Mouse (Mus musculus) spleen, adult 2 months (tissue): ENCODE data around the gene Tns2. TPM values are rescaled to one million over a fixed set of nuclear protein-coding genes. Genes with fewer than 3 reads are reported as not detected.

Experiments
- DNase-seq, 2 experiments: peaks; one replicate each; pipeline versions ENCODE4 v3.0.0 to v3.0.0-alpha.2; 2012 to 2021; ENCODE audit warnings: low spot score in 2 of 2, low read depth in 1 of 2
- H3K27ac ChIP-seq: fragments of 200-500 bp; 2 replicates; pipeline ENCODE4 v1.5.1; 2012; ENCODE audit warnings: low read length, inconsistent platforms; ENCODE audit not compliant: insufficient read depth
- H3K27me3 ChIP-seq: fragments of 200-500 bp; 2 replicates; pipeline ENCODE4 v1.6.1; 2012; ENCODE audit warnings: mild to moderate bottlenecking, moderate library complexity, low read length, inconsistent platforms; ENCODE audit not compliant: control insufficient read depth, insufficient read depth
- H3K36me3 ChIP-seq: fragments of 200-500 bp; 2 replicates; pipeline ENCODE4 v1.6.1; 2012; ENCODE audit warnings: mild to moderate bottlenecking, low read length, inconsistent platforms; ENCODE audit not compliant: control insufficient read depth, insufficient read depth
- H3K4me1 ChIP-seq: fragments of 200-500 bp; 2 replicates; pipeline ENCODE4 v1.6.1; 2011; ENCODE audit warnings: inconsistent platforms; ENCODE audit not compliant: control insufficient read depth, insufficient read depth, insufficient read length
- H3K4me3 ChIP-seq: fragments of 200-500 bp; 2 replicates; pipeline ENCODE4 v1.5.1; 2011; ENCODE audit warnings: mild to moderate bottlenecking, inconsistent platforms; ENCODE audit not compliant: insufficient read depth, insufficient read length; ENCODE audit errors: extremely low read depth
- CTCF ChIP-seq: fragments of 200-500 bp; IDR thresholded peaks from 2 replicates; pipeline ENCODE4 v1.5.1; 2011; ENCODE audit warnings: mild to moderate bottlenecking, inconsistent platforms; ENCODE audit not compliant: insufficient read depth, insufficient read length, insufficient replicate concordance; ENCODE audit errors: extremely low read depth
- POLR2A ChIP-seq: fragments of 200-500 bp; IDR thresholded peaks from 2 replicates; pipeline ENCODE4 v1.6.1; 2011; ENCODE audit warnings: low read depth, low read length, inconsistent platforms
- WGBS: fragments of 180-500 bp; shearing (Covaris S2); methylation state at CpG from one replicate; pipeline ENCODE4 v1.1.7; 2018; 5-methylcytosine and 5-hydroxymethylcytosine counted together
- polyA plus RNA-seq: library from polyadenylated mRNA; depleted of rRNA; stranded (reverse); fragments of >200 nt; gene quantifications from 2 replicates; pipeline ENCODE4 v1.2.3, GENCODE M21; 2012; rRNA removed

Gene Tns2
- polyA plus RNA-seq, 1 experiment = 44.5 TPM

- H3K4me1 ChIP-seq = no peaks in the 10 kb centered on the region
- H3K27me3 ChIP-seq = no peaks in the 10 kb centered on the region
- H3K36me3 ChIP-seq = no peaks in the 10 kb centered on the region
- no peak overlapping the region for H3K4me3 ChIP-seq
- DNase-seq = no peak
- 74% methylated on average over 27 of the region's 27 CpGs for WGBS
- H3K27ac ChIP-seq = no peak overlapping the region
- no peak for TF ChIP-seq CTCF
- no peak for TF ChIP-seq POLR2A
Observed at GRCm38 (mm10) chr15:102160415-102161060, 60.3 kb downstream of the Tns2 start.

- H3K36me3 ChIP-seq = no peaks in the 10 kb centered on the region
- WGBS = 32% methylated on average over 3 of the region's 3 CpGs
- DNase-seq = no peak
- TF ChIP-seq POLR2A = no peak
- no peak for TF ChIP-seq CTCF
- H3K27me3 ChIP-seq = no peaks in the 10 kb centered on the region
- H3K4me3 ChIP-seq = no peak overlapping the region
- no peak overlapping the region for H3K27ac ChIP-seq
- H3K4me1 ChIP-seq = no peaks in the 10 kb centered on the region
Observed at GRCm38 (mm10) chr15:102163900-102164693, 63.9 kb downstream of the Tns2 start.

- H3K4me1 ChIP-seq = no peaks in the 10 kb centered on the region
- DNase-seq = no peak
- no peak overlapping the region for H3K27ac ChIP-seq
- WGBS = 11% methylated on average over 6 of the region's 6 CpGs
- no peak for TF ChIP-seq POLR2A
- TF ChIP-seq CTCF = no peak
- H3K27me3 ChIP-seq = no peaks in the 10 kb centered on the region
- H3K4me3 ChIP-seq = no peak overlapping the region
- H3K36me3 ChIP-seq = no peaks in the 10 kb centered on the region
Observed at GRCm38 (mm10) chr15:102165468-102166100, 65.4 kb downstream of the Tns2 start.

Other genes starting within 250 kb of the Tns2 start
- gene Krt1, start 249.6 kb upstream of the Tns2 start, polyA plus RNA-seq = 0.05 and 0.22 TPM in 2 replicates
- not detected in 2 replicates for gene Krt77, start 230.7 kb upstream of the Tns2 start, polyA plus RNA-seq
- gene Krt76, start 207.5 kb upstream of the Tns2 start, polyA plus RNA-seq = 0.07 TPM in 1 of 2 replicates, not detected in the other
- 0.05 TPM in 1 of 2 replicates, not detected in the other for gene Krt4, start 175.7 kb upstream of the Tns2 start, polyA plus RNA-seq
- not detected in 2 replicates for gene Krt79, start 160.1 kb upstream of the Tns2 start, polyA plus RNA-seq
- gene Krt78, start 146.1 kb upstream of the Tns2 start, polyA plus RNA-seq = not detected in 2 replicates
- gene Krt8, start 95.9 kb upstream of the Tns2 start, polyA plus RNA-seq = 2.2 and 3.0 TPM in 2 replicates
- 2.1 and 2.2 TPM in 2 replicates for gene Krt18, start 72.2 kb upstream of the Tns2 start, polyA plus RNA-seq
- gene Eif4b, start 26.6 kb upstream of the Tns2 start, polyA plus RNA-seq = 59.7 and 65.8 TPM in 2 replicates
- 26.0 and 28.8 TPM in 2 replicates for gene Spryd3, start 35.8 kb downstream of the Tns2 start, polyA plus RNA-seq
- 10.9 and 21.0 TPM in 2 replicates for gene Igfbp6, start 43.9 kb downstream of the Tns2 start, polyA plus RNA-seq
- gene Soat2, start 50.1 kb downstream of the Tns2 start, polyA plus RNA-seq = 3.2 and 5.4 TPM in 2 replicates
- 26.8 and 30.2 TPM in 2 replicates for gene Zfp740, start 102.8 kb downstream of the Tns2 start, polyA plus RNA-seq
- 33.2 and 40.9 TPM in 2 replicates for gene Csad, start 104.3 kb downstream of the Tns2 start, polyA plus RNA-seq
- 127 and 143 TPM in 2 replicates for gene Itgb7, start 131.5 kb downstream of the Tns2 start, polyA plus RNA-seq
- gene Rarg, start 157.1 kb downstream of the Tns2 start, polyA plus RNA-seq = 21.1 and 27.5 TPM in 2 replicates
- gene Gm9918, start 170.2 kb downstream of the Tns2 start, polyA plus RNA-seq = 0.05 TPM in 1 of 2 replicates, not detected in the other
- 57.8 and 79.8 TPM in 2 replicates for gene Mfsd5, start 179.0 kb downstream of the Tns2 start, polyA plus RNA-seq
- 8.9 and 15.1 TPM in 2 replicates for gene Espl1, start 195.9 kb downstream of the Tns2 start, polyA plus RNA-seq
- 51.9 and 63.6 TPM in 2 replicates for gene Pfdn5, start 225.7 kb downstream of the Tns2 start, polyA plus RNA-seq
- gene Myg1, start 231.3 kb downstream of the Tns2 start, polyA plus RNA-seq = 41.9 and 48.4 TPM in 2 replicates